8 mouse cellular contexts compared by ENCODE assay signal in genomic region chr7:27838323-27839249, GRCm38 (mm10). TPM values are rescaled to one million over a fixed set of nuclear protein-coding genes. Genes with fewer than 3 reads are reported as not detected.
DNase-seq lines count a peak whose midpoint lies in the region; ATAC-seq lines count a peak whose summit lies in the region.

Gene Zfp59 (plus strand): TSS chr7:27838607.

- peak; percentile 95 for ATAC-seq in heart, embryonic 16.5 days (replicated peaks; ENCODE audit: extremely low read depth, insufficient read depth, low FRiP score)
- ATAC-seq in liver, embryonic 15.5 days (ENCODE audit: insufficient read depth), result peak; percentile 89
- peak; percentile 97 for ATAC-seq in neural tube, embryonic 12.5 days (ENCODE audit: low FRiP score, low read depth)

- peak within 1 kb of the TSS; percentile 83 for H3K27ac ChIP-seq in forebrain, embryonic 10.5 days
- peak within 1 kb of the TSS; percentile 78 for H3K27ac ChIP-seq in heart, embryonic 16.5 days (ENCODE audit: low read length)
- peak within 1 kb of the TSS; percentile 42; the same call in 1 of the 2 replicates for H3K27ac ChIP-seq in liver, embryonic 15.5 days (replicated peaks)
- H3K27ac ChIP-seq in neural tube, embryonic 12.5 days, result peak within 1 kb of the TSS; percentile 47; the same call in 1 of the 2 replicates

- H3K36me3 ChIP-seq in forebrain, embryonic 10.5 days (replicated peaks), result 0 out of 2 replicates have a peak, but pooled peaks cover 4% of the 10 kb centered on the region
- no peaks in the 10 kb centered on the region for H3K36me3 ChIP-seq in heart, embryonic 16.5 days (ENCODE audit: control insufficient read depth, insufficient read depth)
- no peaks in the 10 kb centered on the region for H3K36me3 ChIP-seq in liver, embryonic 15.5 days (replicated peaks)
- H3K36me3 ChIP-seq in neural tube, embryonic 12.5 days, result no peaks in the 10 kb centered on the region

- peak within 1 kb of the TSS; percentile 67 for H3K4me3 ChIP-seq in forebrain, embryonic 10.5 days
- peak within 1 kb of the TSS; percentile 63 for H3K4me3 ChIP-seq in heart, embryonic 16.5 days (ENCODE audit: low read length)
- H3K4me3 ChIP-seq in liver, embryonic 15.5 days (replicated peaks), result peak within 1 kb of the TSS; percentile 65
- peak within 1 kb of the TSS; percentile 50 for H3K4me3 ChIP-seq in neural tube, embryonic 12.5 days

- H3K4me1 ChIP-seq in forebrain, embryonic 10.5 days, result peaks cover 16% of the 10 kb centered on the region
- peaks cover 4% of the 10 kb centered on the region; the same call in 1 of the 2 replicates for H3K4me1 ChIP-seq in heart, embryonic 16.5 days (ENCODE audit: control insufficient read depth, insufficient read depth, low read length)
- H3K4me1 ChIP-seq in liver, embryonic 15.5 days (replicated peaks), result peaks cover 14% of the 10 kb centered on the region
- peaks cover 9% of the 10 kb centered on the region for H3K4me1 ChIP-seq in neural tube, embryonic 12.5 days

- 4% methylated on average over 34 of the region's 34 CpGs for WGBS in forebrain, embryonic 10.5 days
- WGBS in heart, embryonic 16.5 days, result 3% methylated on average over 34 of the region's 34 CpGs
- WGBS in liver, embryonic 15.5 days (ENCODE audit: insufficient replicate concordance), result 3% methylated on average over 34 of the region's 34 CpGs
- WGBS in neural tube, embryonic 12.5 days, result 4% methylated on average over 34 of the region's 34 CpGs

- peak within 1 kb of the TSS; percentile 77 for H3K4me2 ChIP-seq in heart, embryonic 16.5 days (ENCODE audit: low read depth, low read length)
- H3K4me2 ChIP-seq in liver, embryonic 15.5 days, result peak within 1 kb of the TSS; percentile 77
- H3K4me2 ChIP-seq in neural tube, embryonic 12.5 days (replicated peaks), result peak within 1 kb of the TSS; percentile 65

- no peaks in the 10 kb centered on the region for H3K27me3 ChIP-seq in forebrain, embryonic 10.5 days (ENCODE audit: poor library complexity, severe bottlenecking)
- no peaks in the 10 kb centered on the region for H3K27me3 ChIP-seq in heart, embryonic 16.5 days (ENCODE audit: control insufficient read depth, insufficient read depth, low read length)
- no peaks in the 10 kb centered on the region for H3K27me3 ChIP-seq in liver, embryonic 15.5 days
- H3K27me3 ChIP-seq in neural tube, embryonic 12.5 days (replicated peaks), result no peaks in the 10 kb centered on the region

- peak; percentile 75 to 80 for DNase-seq in CD8-positive naive resting alpha-beta T cell, adult 2 months (ENCODE audit: low read depth in 2 of 2, low spot score in 2 of 2)
- peak; percentile 61 for DNase-seq in c-Kit-positive CD71-negative TER-119-negative erythroid progenitor cells, embryonic 14.5 days (ENCODE audit: low read depth)
- DNase-seq in forebrain, embryonic 10.5 days (ENCODE audit: extremely low spot score, low spot score), result peak; percentile 89
- peak; percentile 93 to 94 for DNase-seq in kidney, postnatal 36 days
- peak; percentile 88 for DNase-seq in telencephalon, adult 2 months (ENCODE audit: low read depth, low spot score)

- peak within 1 kb of the TSS; percentile 80 for H3K9ac ChIP-seq in heart, embryonic 16.5 days (ENCODE audit: low read length)
- H3K9ac ChIP-seq in liver, embryonic 15.5 days, result peak within 1 kb of the TSS; percentile 48
- H3K9ac ChIP-seq in neural tube, embryonic 12.5 days, result peak within 1 kb of the TSS; percentile 56

- 0 out of 2 replicates have a peak, but pooled peaks cover 2% of the 10 kb centered on the region for H3K9me3 ChIP-seq in forebrain, embryonic 10.5 days
- no peaks in the 10 kb centered on the region for H3K9me3 ChIP-seq in heart, embryonic 16.5 days (replicated peaks; ENCODE audit: control insufficient read depth, low read length)
- no peaks in the 10 kb centered on the region for H3K9me3 ChIP-seq in liver, embryonic 15.5 days (replicated peaks)
- H3K9me3 ChIP-seq in neural tube, embryonic 12.5 days, result no peaks in the 10 kb centered on the region

RNA-seq across cellular contexts. Expression of gene Zfp59, which starts in this region (rescaled TPM):
- 9.7 and 11.6 TPM in 2 replicates for polyA plus RNA-seq in forebrain, embryonic 10.5 days (2016; fragmentation: Nextera tagmentation; extraction: Ambion mirVana)
- polyA plus RNA-seq in heart, embryonic 16.5 days (2015; fragmentation: Nextera tagmentation; extraction: Ambion mirVana), result 5.4 and 5.7 TPM in 2 replicates
- 1.5 and 1.6 TPM in 2 replicates for polyA plus RNA-seq in liver, embryonic 15.5 days (2015; fragmentation: Nextera tagmentation; extraction: Ambion mirVana)
- 9.3 and 10.5 TPM in 2 replicates for polyA plus RNA-seq in neural tube, embryonic 12.5 days (2016; fragmentation: Nextera tagmentation; extraction: Ambion mirVana)

Comparison
In these comparisons a context has a peak if more than half of its experiments do, and no peak if none do; other contexts are left out.
1. Peak in every context shown above with its lines: DNase-seq, ATAC-seq, H3K4me3 ChIP-seq and H3K27ac ChIP-seq.